Mouse (Mus musculus) heart, postnatal 4 days (tissue): ENCODE measurements around the gene 4930415L06Rik. TPM values are rescaled to one million over a fixed set of nuclear protein-coding genes. Genes with fewer than 3 reads are reported as not detected.
A peak's percentile ranks its signal among the peaks of the same experiment; 100 is the strongest.

ENCODE experiments used
- DNase-seq: peaks from one replicate; pipeline ENCODE4 v3.0.0; 2021
- total RNA-seq, 2 experiments: library from RNA; stranded (reverse); gene quantifications; 2 replicates each; pipeline ENCODE4 v1.2.3; 2021

Gene 4930415L06Rik
- not detected for total RNA-seq

GRCm38 (mm10) chrX:89932752-89933151 is at the start of gene 4930415L06Rik:
4930415L06Rik (minus strand) TSS chrX:89932852.
- no peak for DNase-seq

GRCm38 (mm10) chrX:89978621-89979020 is 46.0 kb upstream of the 4930415L06Rik start:
- DNase-seq = peak; percentile 52

- DNase-seq = no peak
Observed at GRCm38 (mm10) chrX:89904871-89905270, 27.8 kb downstream of the 4930415L06Rik start.

Other genes starting within 250 kb of the 4930415L06Rik start
- not detected for gene 4932429P05Rik, start 180.6 kb downstream of the 4930415L06Rik start, total RNA-seq